Comparison of ENCODE assay signal across 41 mouse cellular contexts in the genomic region with DNA sequence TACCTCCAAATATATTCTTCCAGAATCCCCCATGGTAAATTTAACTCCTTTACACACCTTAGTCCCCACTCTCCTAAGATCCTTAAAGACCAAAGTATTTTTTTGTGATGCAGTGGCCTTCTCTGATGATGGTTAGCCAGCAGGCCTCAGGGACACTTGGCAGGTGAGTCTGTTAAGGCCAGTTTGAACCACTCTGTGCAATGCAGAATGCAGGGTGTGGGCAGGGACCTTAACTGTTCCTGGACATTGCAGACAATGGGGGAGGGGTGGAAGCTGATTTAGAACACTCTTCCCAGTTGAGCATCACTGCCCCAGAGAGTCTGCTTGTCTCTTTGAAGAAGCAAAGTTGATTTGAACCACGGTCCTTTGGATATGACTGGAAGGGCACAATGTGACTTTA. TPM values are rescaled to one million over a fixed set of nuclear protein-coding genes. Genes with fewer than 3 reads are reported as not detected.
"Had no signal": no experiment of that assay in that cellular context is flagged by ENCODE, and none has a peak within 500 bp of the region (broad histone marks: within the 10 kb centered on the region; RNA-seq: fewer than 3 reads in every experiment).

No protein-coding gene starts in this region.

- H3K4me3 ChIP-seq: heart, embryonic 13.5 days; heart, embryonic 15.5 days; hindbrain, embryonic 13.5 days; hindbrain, embryonic 15.5 days; layer of hippocampus, adult 2 months; limb, embryonic 13.5 days; limb, embryonic 15.5 days; liver, embryonic 12.5 days had no signal

- DNase-seq: gastrocnemius, postnatal 14 days; gastrocnemius, postnatal 36 days; heart, adult 18-20 months; heart, postnatal 14 days; heart, postnatal 36 days; kidney, adult 11 months; kidney, adult 2 months; kidney, adult 9 months; kidney, postnatal 10 days; kidney, postnatal 25 days; kidney, postnatal 4 days; left cerebral cortex, postnatal 4 days had no signal

- H3K36me3 ChIP-seq: heart, embryonic 13.5 days; heart, embryonic 15.5 days; hindbrain, embryonic 13.5 days; hindbrain, embryonic 15.5 days; limb, embryonic 13.5 days; limb, embryonic 15.5 days; liver, embryonic 12.5 days had no signal

- H3K27ac ChIP-seq: heart, embryonic 13.5 days; heart, embryonic 15.5 days; hindbrain, embryonic 13.5 days; hindbrain, embryonic 15.5 days; hindbrain, postnatal 0 days; layer of hippocampus, adult 2 months; limb, embryonic 13.5 days; limb, embryonic 15.5 days; liver, embryonic 12.5 days; liver, embryonic 14.5 days had no signal

RNA-seq across cellular contexts. Expression of a gene that starts 4.7 kb away (rescaled TPM):
- total RNA-seq: gastrocnemius, adult 18-20 months; gastrocnemius, adult 8-10 months; gastrocnemius, postnatal 14 days; gastrocnemius, postnatal 36 days; heart, adult 18-20 months; heart, adult 8-10 months; heart, postnatal 14 days; heart, postnatal 36 days; hematopoietic stem cell, adult 5-6 weeks; hindbrain, postnatal 0 days; layer of hippocampus, adult 2 months; layer of hippocampus, postnatal 10 days; layer of hippocampus, postnatal 25 days; left cerebral cortex, adult 18-20 months; left cerebral cortex, adult 8-10 months; left cerebral cortex, postnatal 10 days; left cerebral cortex, postnatal 25 days; left cerebral cortex, postnatal 4 days; liver, adult 2 months had no signal
- polyA plus RNA-seq: heart, embryonic 11.5 days; heart, embryonic 13.5 days; heart, embryonic 15.5 days; heart, postnatal 0 days; hindbrain, embryonic 11.5 days; hindbrain, embryonic 13.5 days; hindbrain, embryonic 15.5 days; hindbrain, postnatal 0 days; intestine, embryonic 14.5 days; intestine, embryonic 16.5 days; kidney, embryonic 16.5 days; limb, embryonic 11.5 days; limb, embryonic 13.5 days; limb, embryonic 15.5 days; liver, embryonic 12.5 days; liver, embryonic 14.5 days; liver, embryonic 16.5 days had no signal

RNA-seq across cellular contexts. Expression of a gene that starts 38.0 kb away (rescaled TPM):
- total RNA-seq: hematopoietic stem cell, adult 5-6 weeks; liver, adult 2 months had no signal
- polyA plus RNA-seq: liver, adult 2 months had no signal
